Mouse (Mus musculus): ENCODE measurements at regions not wholly inside any gene's neighbourhood (a gene's known extent, or its start where the extent isn't known, plus 50 kb on each side); places are given as distances from the start of the nearest gene placed in this dataset.

GRCm38 (mm10) chr14:120686751-120687150, 208.5 kb downstream of the Rap2a start:
- TF ChIP-seq CTCF (IDR thresholded peaks at IDR 0.05; ENCODE audit: extremely low read depth, insufficient read depth, low read length) (no peak), POLR2A (IDR thresholded peaks at IDR 0.05; ENCODE audit: extremely low read depth, insufficient read depth, low read length) (no peak)

Data from cortical plate, adult 2 months (tissue).